Mouse (Mus musculus) thymus, adult 2 months (tissue): ENCODE results near the gene Tagln2. TPM values are rescaled to one million over a fixed set of nuclear protein-coding genes. Genes with fewer than 3 reads are reported as not detected.

ENCODE experiments used
- DNase-seq: peaks from one replicate; pipeline ENCODE4 v3.0.0; 2021
- H3K27ac ChIP-seq: fragments of 200-500 bp; 2 replicates; pipeline ENCODE4 v1.5.1; 2012; ENCODE audit warnings: low read length, control low read depth; ENCODE audit not compliant: control insufficient read depth, insufficient read depth
- H3K27me3 ChIP-seq: fragments of 200-500 bp; 2 replicates; pipeline ENCODE4 v1.6.1; 2012; ENCODE audit warnings: mild to moderate bottlenecking, low read length, moderate library complexity, mixed read lengths; ENCODE audit not compliant: control insufficient read depth, insufficient read depth
- H3K36me3 ChIP-seq: fragments of 200-500 bp; 2 replicates; pipeline ENCODE4 v1.6.1; 2012; ENCODE audit warnings: mild to moderate bottlenecking, low read length, moderate library complexity; ENCODE audit not compliant: control insufficient read depth, insufficient read depth
- H3K4me1 ChIP-seq: fragments of 200-500 bp; replicated peaks from 2 replicates; pipeline ENCODE4 v1.6.1; 2012; ENCODE audit warnings: low read length; ENCODE audit not compliant: control insufficient read depth, insufficient read depth
- H3K4me3 ChIP-seq: fragments of 200-500 bp; 2 replicates; pipeline ENCODE4 v1.5.1; 2012; ENCODE audit warnings: mild to moderate bottlenecking, low read length, control low read depth, moderate library complexity; ENCODE audit not compliant: control insufficient read depth, insufficient read depth
- CTCF ChIP-seq: fragments of 200-500 bp; IDR thresholded peaks from 2 replicates; pipeline ENCODE4 v1.5.1; 2012; ENCODE audit warnings: mild to moderate bottlenecking, control low read depth, low read length, moderate library complexity, borderline replicate concordance; ENCODE audit not compliant: control insufficient read depth, poor library complexity, insufficient read depth; ENCODE audit errors: extremely low read depth
- POLR2A ChIP-seq: fragments of 200-500 bp; IDR thresholded peaks from 2 replicates; pipeline ENCODE4 v1.6.1; 2012; ENCODE audit warnings: mild to moderate bottlenecking, low read length, control low read depth, moderate library complexity; ENCODE audit not compliant: control insufficient read depth, poor library complexity, insufficient read depth; ENCODE audit errors: extremely low read depth
- WGBS: fragments of 180-500 bp; shearing (Covaris S2); methylation state at CpG from one replicate; pipeline ENCODE4 v1.1.7; 2018; 5-methylcytosine and 5-hydroxymethylcytosine counted together
- polyA plus RNA-seq: library from polyadenylated mRNA; depleted of rRNA; stranded (reverse); fragments of >200 nt; gene quantifications from 2 replicates; pipeline ENCODE4 v1.2.3, GENCODE M21; 2012; rRNA removed

The Tagln2 gene
- polyA plus RNA-seq, 1 experiment, result 178 TPM

DNA sequence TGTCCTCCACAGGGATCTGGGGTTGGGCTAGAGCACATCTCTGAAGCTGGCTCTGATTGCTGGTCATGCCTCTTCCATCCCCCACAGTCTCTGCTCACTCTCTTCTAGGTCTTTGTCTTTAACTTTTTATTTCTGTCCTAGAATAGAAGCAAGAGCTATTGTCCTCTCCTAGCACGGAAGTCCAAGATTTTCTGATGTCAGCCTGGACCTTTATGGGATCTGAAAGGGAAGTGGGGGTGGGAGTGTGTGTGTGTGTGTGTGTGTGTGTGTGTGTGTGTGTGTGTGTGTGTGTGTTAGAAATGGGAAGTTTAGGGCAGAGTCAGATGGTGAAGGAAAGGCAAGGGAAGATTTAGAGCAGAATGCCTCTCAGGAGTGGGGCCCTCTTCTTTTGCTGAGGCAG, 52.8 kb downstream of the Tagln2 start:
- DNase-seq, result no peak
- no peak overlapping the region for H3K27ac ChIP-seq
- no peak overlapping the region for H3K4me3 ChIP-seq
- no peaks in the 10 kb centered on the region for H3K27me3 ChIP-seq
- H3K4me1 ChIP-seq, result peaks cover 24% of the 10 kb centered on the region
- WGBS, result 86% methylated on average over 1 of the region's 1 CpGs
- no peak for TF ChIP-seq CTCF
- no peak for TF ChIP-seq POLR2A
- no peaks in the 10 kb centered on the region for H3K36me3 ChIP-seq

DNA sequence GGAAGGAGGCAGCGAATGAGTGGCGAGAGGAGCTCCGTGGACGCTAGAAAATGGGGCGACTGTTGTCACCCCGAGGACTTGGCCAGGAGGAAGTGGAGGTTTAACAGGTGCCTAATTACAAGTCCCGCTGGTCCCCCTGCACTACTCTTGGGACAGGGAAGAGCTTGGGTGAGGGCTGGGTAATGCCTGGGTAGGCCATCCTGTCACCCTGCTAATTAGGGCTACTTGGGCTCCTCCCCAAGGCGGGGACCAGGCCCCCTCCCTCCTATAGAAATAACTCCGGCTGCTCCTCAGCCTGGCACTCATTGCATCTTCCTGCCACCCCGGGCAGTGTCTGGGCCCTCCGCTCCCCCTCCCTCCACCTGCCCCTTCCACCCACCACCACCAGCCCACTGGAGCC, 55.8 kb downstream of the Tagln2 start, which contains the start of gene Vsig8:
Gene Vsig8, plus strand, starts transcription at position 301 of the 400 bp plus-strand sequence.
- Histone ChIP-seq H3K36me3 (no peaks in the 10 kb centered on the region), H3K4me1 (peaks cover 5% of the 10 kb centered on the region), H3K4me3 (no peak within 1 kb of the TSS), H3K27ac (no peak within 1 kb of the TSS), H3K27me3 (no peaks in the 10 kb centered on the region; the same call in 1 of the 2 replicates)
- WGBS, result 79% methylated on average over 11 of the region's 11 CpGs
- TF ChIP-seq CTCF, result no peak
- TF ChIP-seq POLR2A, result no peak
- no peak for DNase-seq

Other genes starting within 250 kb of the Tagln2 start
- gene Atp1a4, start 241.6 kb upstream of the Tagln2 start, polyA plus RNA-seq, result 0.07 TPM in 1 of 2 replicates, not detected in the other
- 159 and 162 TPM in 2 replicates for gene Igsf8, start 238.4 kb upstream of the Tagln2 start, polyA plus RNA-seq
- gene Atp1a2, start 202.0 kb upstream of the Tagln2 start, polyA plus RNA-seq, result 24.4 and 28.5 TPM in 2 replicates
- 1.5 TPM in 2 replicates for gene Kcnj9, start 170.7 kb upstream of the Tagln2 start, polyA plus RNA-seq
- gene Kcnj10, start 158.8 kb upstream of the Tagln2 start, polyA plus RNA-seq, result 3.2 and 3.9 TPM in 2 replicates
- 20.8 and 25.3 TPM in 2 replicates for gene Pigm, start 123.5 kb upstream of the Tagln2 start, polyA plus RNA-seq
- 4.3 and 7.3 TPM in 2 replicates for gene Slamf9, start 24.7 kb upstream of the Tagln2 start, polyA plus RNA-seq
- 16.4 and 20.3 TPM in 2 replicates for gene Igsf9, start 18.3 kb upstream of the Tagln2 start, polyA plus RNA-seq
- gene Cfap45, start 20.8 kb downstream of the Tagln2 start, polyA plus RNA-seq, result 0.15 and 0.56 TPM in 2 replicates
- gene Vsig8, start 55.9 kb downstream of the Tagln2 start, polyA plus RNA-seq, result 1.8 and 1.9 TPM in 2 replicates
- gene Slamf8, start 90.5 kb downstream of the Tagln2 start, polyA plus RNA-seq, result 7.2 and 10.9 TPM in 2 replicates
- gene Fcrl6, start 102.5 kb downstream of the Tagln2 start, polyA plus RNA-seq, result not detected in 2 replicates
- gene Dusp23, start 132.9 kb downstream of the Tagln2 start, polyA plus RNA-seq, result 14.2 and 16.1 TPM in 2 replicates
- gene Crp, start 198.0 kb downstream of the Tagln2 start, polyA plus RNA-seq, result 1.6 and 2.1 TPM in 2 replicates